Mouse (Mus musculus) cerebellum, adult 2 months (tissue): ENCODE data around the gene Srgap1. TPM values are rescaled to one million over a fixed set of nuclear protein-coding genes. Genes with fewer than 3 reads are reported as not detected.

Experiments
- DNase-seq, 2 experiments: peaks; one replicate each; pipeline ENCODE4 v3.0.0; 2021
- H3K27ac ChIP-seq: fragments of 200-500 bp; 2 replicates; pipeline ENCODE4 v1.5.1; 2012; ENCODE audit warnings: low read length, control low read depth, inconsistent platforms; ENCODE audit not compliant: insufficient read depth
- H3K27me3 ChIP-seq: fragments of 200-500 bp; 2 replicates; pipeline ENCODE4 v1.6.1; 2012; ENCODE audit warnings: inconsistent platforms, mild to moderate bottlenecking, low read length, moderate library complexity; ENCODE audit not compliant: control insufficient read depth, insufficient read depth
- H3K4me1 ChIP-seq: fragments of 200-500 bp; 2 replicates; pipeline ENCODE4 v1.6.1; 2011; ENCODE audit warnings: low read length; ENCODE audit not compliant: control insufficient read depth, insufficient read depth
- H3K4me3 ChIP-seq: fragments of 200-500 bp; replicated peaks from 2 replicates; pipeline ENCODE3; 2011; ENCODE audit warnings: mild to moderate bottlenecking, low read depth, low read length, control low read depth; ENCODE audit not compliant: insufficient read depth
- CTCF ChIP-seq: fragments of 200-500 bp; IDR thresholded peaks from 2 replicates; pipeline ENCODE4 v1.5.1; 2011; ENCODE audit warnings: low read depth, mild to moderate bottlenecking, control low read depth, low read length, moderate library complexity, borderline replicate concordance; ENCODE audit not compliant: insufficient read depth
- POLR2A ChIP-seq: fragments of 200-500 bp; IDR thresholded peaks from 2 replicates; pipeline ENCODE4 v1.6.1; 2011; ENCODE audit warnings: low read length, control low read depth, borderline replicate concordance; ENCODE audit not compliant: insufficient read depth
- WGBS: fragments of 180-500 bp; shearing (Covaris S2); methylation state at CpG from one replicate; pipeline ENCODE4 v1.1.7; 2018; 5-methylcytosine and 5-hydroxymethylcytosine counted together
- polyA plus RNA-seq: library from polyadenylated mRNA; depleted of rRNA; stranded (reverse); fragments of >200 nt; gene quantifications from 2 replicates; pipeline ENCODE4 v1.2.3, GENCODE M21; 2012

Gene Srgap1
- polyA plus RNA-seq, 1 experiment: 18.5 TPM

GRCm38 (mm10) chr10:121958741-121959140 lies 88.4 kb downstream of the Srgap1 start:
- H3K27me3 ChIP-seq: no peaks in the 10 kb centered on the region
- DNase-seq: peak in 1 of 2 experiments; percentile 17
- H3K4me3 ChIP-seq: no peak overlapping the region
- H3K4me1 ChIP-seq: no peaks in the 10 kb centered on the region
- WGBS: 83% methylated on average over 8 of the region's 8 CpGs
- TF ChIP-seq POLR2A (no peak), CTCF (no peak)
- H3K27ac ChIP-seq: no peak overlapping the region

- Histone ChIP-seq H3K4me3 (no peak overlapping the region), H3K27me3 (no peaks in the 10 kb centered on the region), H3K27ac (no peak overlapping the region), H3K4me1 (no peaks in the 10 kb centered on the region)
- TF ChIP-seq POLR2A (no peak), CTCF (no peak)
- WGBS: 86% methylated on average over 11 of the region's 11 CpGs
- no peak for DNase-seq
Measured at GRCm38 (mm10) chr10:121956505-121956904, 90.6 kb downstream of the Srgap1 start.

DNA sequence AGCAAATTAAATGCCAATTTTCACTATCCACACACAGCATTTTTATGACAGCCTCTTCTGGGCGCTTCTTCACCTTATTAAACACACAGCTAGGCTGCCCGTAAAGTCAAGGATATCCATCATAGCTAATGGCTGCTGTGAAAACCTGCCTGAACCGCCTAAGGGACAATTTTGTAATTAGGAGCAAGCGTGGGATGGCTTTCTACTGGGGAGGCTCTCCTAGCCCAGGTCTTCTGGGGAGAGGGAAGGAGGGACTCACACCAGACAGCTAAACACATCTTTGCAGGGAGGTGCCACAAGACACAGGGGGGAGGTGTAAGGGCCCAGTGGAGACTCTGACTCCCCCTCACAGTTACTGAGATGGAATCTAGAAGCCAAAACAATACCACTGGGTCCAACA lies 91.4 kb downstream of the Srgap1 start:
- H3K4me3 ChIP-seq: no peak overlapping the region
- WGBS: 89% methylated on average over 4 of the region's 4 CpGs
- DNase-seq: no peak
- no peaks in the 10 kb centered on the region for H3K27me3 ChIP-seq
- H3K27ac ChIP-seq: no peak overlapping the region
- no peak for TF ChIP-seq CTCF
- no peak for TF ChIP-seq POLR2A
- no peaks in the 10 kb centered on the region for H3K4me1 ChIP-seq

- Histone ChIP-seq H3K4me1 (no peaks in the 10 kb centered on the region), H3K4me3 (no peak overlapping the region), H3K27me3 (no peaks in the 10 kb centered on the region), H3K27ac (no peak overlapping the region)
- WGBS: 17% methylated on average over 6 of the region's 6 CpGs
- no peak for DNase-seq
- TF ChIP-seq CTCF (no peak), POLR2A (no peak)
Measured at GRCm38 (mm10) chr10:121954877-121955276, 92.2 kb downstream of the Srgap1 start.

DNA sequence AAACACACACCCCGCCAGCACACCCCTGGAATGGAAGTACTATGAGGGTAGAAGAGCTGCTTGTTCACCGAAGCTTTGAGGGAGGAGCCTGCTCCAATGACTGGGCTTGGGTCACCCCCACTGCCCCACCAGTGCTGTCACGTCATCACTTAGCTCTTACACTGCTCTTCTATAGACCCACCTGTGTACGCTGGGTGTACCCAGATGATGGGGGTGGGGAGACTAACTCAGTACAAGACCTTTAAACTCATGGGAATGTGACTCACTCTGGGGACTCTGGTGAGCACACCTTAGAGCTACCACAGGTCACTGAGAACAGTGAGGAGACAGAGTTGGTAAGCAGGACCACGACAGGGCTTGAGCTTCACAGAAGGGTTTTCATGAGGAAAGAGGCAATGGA lies 94.1 kb downstream of the Srgap1 start:
- 93% methylated on average over 5 of the region's 5 CpGs for WGBS
- DNase-seq: no peak
- H3K27ac ChIP-seq: no peak overlapping the region
- H3K4me1 ChIP-seq: no peaks in the 10 kb centered on the region
- no peak for TF ChIP-seq POLR2A
- TF ChIP-seq CTCF: no peak
- no peaks in the 10 kb centered on the region for H3K27me3 ChIP-seq
- no peak overlapping the region for H3K4me3 ChIP-seq

DNA sequence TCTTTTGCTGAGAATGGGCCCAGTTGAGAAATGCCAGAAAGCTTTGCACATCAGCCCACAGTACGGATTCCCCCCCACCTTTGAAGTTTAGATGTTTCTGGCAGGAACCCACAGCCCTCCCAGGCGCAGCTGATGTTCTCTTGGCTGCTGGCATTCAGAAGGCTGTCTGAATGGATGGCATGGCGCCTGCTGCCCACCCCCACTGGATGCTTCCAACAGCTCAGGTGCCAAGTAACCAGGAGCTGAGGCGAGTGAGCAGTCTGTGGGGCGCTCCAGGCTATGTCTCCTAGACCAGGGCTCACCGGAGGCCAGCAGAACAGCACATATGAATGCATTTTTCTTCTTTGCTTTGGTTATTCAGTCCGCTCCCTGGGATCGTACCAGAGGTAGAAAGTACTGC lies 100.9 kb downstream of the Srgap1 start:
- Histone ChIP-seq H3K27me3 (no peaks in the 10 kb centered on the region), H3K4me1 (no peaks in the 10 kb centered on the region), H3K27ac (no peak overlapping the region), H3K4me3 (no peak overlapping the region)
- TF ChIP-seq POLR2A (no peak), CTCF (no peak)
- 10% methylated on average over 8 of the region's 8 CpGs for WGBS
- DNase-seq: peak; percentile 29 to 52

GRCm38 (mm10) chr10:121931909-121932308 lies 115.2 kb downstream of the Srgap1 start:
- Histone ChIP-seq H3K27me3 (no peaks in the 10 kb centered on the region), H3K27ac (no peak overlapping the region), H3K4me1 (no peaks in the 10 kb centered on the region), H3K4me3 (no peak overlapping the region)
- no peak for DNase-seq
- WGBS: 51% methylated on average over 14 of the region's 14 CpGs
- TF ChIP-seq POLR2A: no peak
- TF ChIP-seq CTCF: no peak

GRCm38 (mm10) chr10:121926094-121926493 lies 121.0 kb downstream of the Srgap1 start:
- H3K4me1 ChIP-seq: no peaks in the 10 kb centered on the region
- no peaks in the 10 kb centered on the region for H3K27me3 ChIP-seq
- no peak for DNase-seq
- H3K4me3 ChIP-seq: no peak overlapping the region
- no peak overlapping the region for H3K27ac ChIP-seq
- TF ChIP-seq CTCF: no peak
- no peak for TF ChIP-seq POLR2A
- 71% methylated on average over 3 of the region's 3 CpGs for WGBS
